10 mouse cellular contexts compared by ENCODE assay signal in genomic region chr2:69712171-69712570, GRCm38 (mm10). TPM values are rescaled to one million over a fixed set of nuclear protein-coding genes. Genes with fewer than 3 reads are reported as not detected.
DNase-seq lines count a peak whose midpoint lies in the region; ATAC-seq lines count a peak whose summit lies in the region.
"Had no signal": no experiment of that assay in that cellular context is flagged by ENCODE, and none has a peak within 500 bp of the region (broad histone marks: within the 10 kb centered on the region; RNA-seq: fewer than 3 reads in every experiment).

No protein-coding gene starts in this region.

- peaks cover 24% of the 10 kb centered on the region for H3K36me3 ChIP-seq in hindbrain, embryonic 13.5 days
- no peaks in the 10 kb centered on the region; the same call in 1 of the 2 replicates for H3K36me3 ChIP-seq in hindbrain, embryonic 12.5 days
- no peaks in the 10 kb centered on the region for H3K36me3 ChIP-seq in hindbrain, embryonic 16.5 days (ENCODE audit: control insufficient read depth, insufficient read depth, low read length)

- no peaks in the 10 kb centered on the region for H3K9me3 ChIP-seq in hindbrain, embryonic 13.5 days
- H3K9me3 ChIP-seq in hindbrain, embryonic 12.5 days (replicated peaks): no peaks in the 10 kb centered on the region
- no peaks in the 10 kb centered on the region for H3K9me3 ChIP-seq in hindbrain, embryonic 16.5 days (ENCODE audit: control insufficient read depth, low read length)
- H3K9me3 ChIP-seq: limb, embryonic 10.5 days; neural tube, embryonic 12.5 days had no signal

- peak; percentile 16 for DNase-seq in right cerebral cortex, postnatal 25 days
- no peak for DNase-seq in right cerebral cortex, postnatal 4 days
- DNase-seq in frontal cortex, postnatal 25 days (ENCODE audit: low spot score in 2 of 2): no peak
- no peak for DNase-seq in ovary, postnatal 36 days (ENCODE audit: low spot score)
- DNase-seq: thymus, postnatal 25 days had no signal

- H3K4me2 ChIP-seq in hindbrain, embryonic 13.5 days: peak overlapping the region; percentile 73
- no peak overlapping the region for H3K4me2 ChIP-seq in hindbrain, embryonic 12.5 days (replicated peaks)
- peak overlapping the region; percentile 79; the same call in 1 of the 2 replicates for H3K4me2 ChIP-seq in hindbrain, embryonic 16.5 days (ENCODE audit: low read length)

- 89% methylated on average over 14 of the region's 14 CpGs for WGBS in hindbrain, embryonic 13.5 days
- WGBS in hindbrain, embryonic 12.5 days: 91% methylated on average over 14 of the region's 14 CpGs
- WGBS in hindbrain, embryonic 16.5 days: 89% methylated on average over 14 of the region's 14 CpGs

- no peak overlapping the region for H3K27ac ChIP-seq in hindbrain, embryonic 13.5 days
- no peak overlapping the region for H3K27ac ChIP-seq in hindbrain, embryonic 12.5 days
- H3K27ac ChIP-seq in hindbrain, embryonic 16.5 days (ENCODE audit: low read depth, low read length): no peak overlapping the region
- H3K27ac ChIP-seq: neural tube, embryonic 12.5 days had no signal

- 0 out of 2 replicates have a peak, but pooled peaks cover 9% of the 10 kb centered on the region for H3K4me1 ChIP-seq in hindbrain, embryonic 13.5 days (replicated peaks)
- peaks cover 5% of the 10 kb centered on the region; the same call in 1 of the 2 replicates for H3K4me1 ChIP-seq in hindbrain, embryonic 12.5 days
- peaks cover 5% of the 10 kb centered on the region for H3K4me1 ChIP-seq in hindbrain, embryonic 16.5 days (ENCODE audit: control insufficient read depth, insufficient read depth, low read depth, low read length)
- H3K4me1 ChIP-seq: neural tube, embryonic 12.5 days had no signal

- ATAC-seq in hindbrain, embryonic 13.5 days (ENCODE audit: low FRiP score): no peak
- no peak for ATAC-seq in hindbrain, embryonic 12.5 days (ENCODE audit: low FRiP score)
- ATAC-seq in hindbrain, embryonic 16.5 days: no peak

- 0 out of 2 replicates have a peak, but pooled peaks cover 5% of the 10 kb centered on the region for H3K27me3 ChIP-seq in hindbrain, embryonic 13.5 days
- H3K27me3 ChIP-seq in hindbrain, embryonic 12.5 days: no peaks in the 10 kb centered on the region
- no peaks in the 10 kb centered on the region; the same call in 1 of the 2 replicates for H3K27me3 ChIP-seq in hindbrain, embryonic 16.5 days (replicated peaks; ENCODE audit: control insufficient read depth, insufficient read depth, low read length)
- H3K27me3 ChIP-seq: neural tube, embryonic 12.5 days had no signal

- H3K4me3 ChIP-seq in hindbrain, embryonic 13.5 days: no peak overlapping the region
- H3K4me3 ChIP-seq in hindbrain, embryonic 12.5 days: no peak overlapping the region
- no peak overlapping the region for H3K4me3 ChIP-seq in hindbrain, embryonic 16.5 days (ENCODE audit: low read length)

- H3K9ac ChIP-seq in hindbrain, embryonic 13.5 days: no peak overlapping the region
- no peak overlapping the region for H3K9ac ChIP-seq in hindbrain, embryonic 12.5 days
- H3K9ac ChIP-seq in hindbrain, embryonic 16.5 days (ENCODE audit: low read depth, low read length): no peak overlapping the region

RNA-seq across cellular contexts. Expression of gene Fastkd1, which starts 1.1 kb away (rescaled TPM):
- 13.5 and 13.6 TPM in 2 replicates for polyA plus RNA-seq in hindbrain, embryonic 13.5 days (2015; fragmentation: Nextera tagmentation; extraction: Ambion mirVana)
- 15.6 and 16.1 TPM in 2 replicates for polyA plus RNA-seq in hindbrain, embryonic 12.5 days (2016; fragmentation: Nextera tagmentation; extraction: Ambion mirVana)
- 15.1 and 17.1 TPM in 2 replicates for polyA plus RNA-seq in hindbrain, embryonic 16.5 days (2015; fragmentation: Nextera tagmentation; extraction: Ambion mirVana)

RNA-seq across cellular contexts. Expression of gene Ppig, which starts 10.2 kb away (rescaled TPM):
- 136 and 143 TPM in 2 replicates for polyA plus RNA-seq in hindbrain, embryonic 13.5 days (2015; fragmentation: Nextera tagmentation; extraction: Ambion mirVana)
- polyA plus RNA-seq in hindbrain, embryonic 12.5 days (2016; fragmentation: Nextera tagmentation; extraction: Ambion mirVana): 140 and 174 TPM in 2 replicates
- polyA plus RNA-seq in hindbrain, embryonic 16.5 days (2015; fragmentation: Nextera tagmentation; extraction: Ambion mirVana): 114 and 131 TPM in 2 replicates

RNA-seq across cellular contexts. Expression of gene Klhl41, which starts 42.3 kb away (rescaled TPM):
- 0.36 and 0.48 TPM in 2 replicates for polyA plus RNA-seq in hindbrain, embryonic 13.5 days (2015; fragmentation: Nextera tagmentation; extraction: Ambion mirVana)
- polyA plus RNA-seq in hindbrain, embryonic 12.5 days (2016; fragmentation: Nextera tagmentation; extraction: Ambion mirVana): 1.5 and 4.2 TPM in 2 replicates
- 0.08 and 1.6 TPM in 2 replicates for polyA plus RNA-seq in hindbrain, embryonic 16.5 days (2015; fragmentation: Nextera tagmentation; extraction: Ambion mirVana)
